Comparison of ENCODE assay signal across 11 mouse cellular contexts in the genomic region with DNA sequence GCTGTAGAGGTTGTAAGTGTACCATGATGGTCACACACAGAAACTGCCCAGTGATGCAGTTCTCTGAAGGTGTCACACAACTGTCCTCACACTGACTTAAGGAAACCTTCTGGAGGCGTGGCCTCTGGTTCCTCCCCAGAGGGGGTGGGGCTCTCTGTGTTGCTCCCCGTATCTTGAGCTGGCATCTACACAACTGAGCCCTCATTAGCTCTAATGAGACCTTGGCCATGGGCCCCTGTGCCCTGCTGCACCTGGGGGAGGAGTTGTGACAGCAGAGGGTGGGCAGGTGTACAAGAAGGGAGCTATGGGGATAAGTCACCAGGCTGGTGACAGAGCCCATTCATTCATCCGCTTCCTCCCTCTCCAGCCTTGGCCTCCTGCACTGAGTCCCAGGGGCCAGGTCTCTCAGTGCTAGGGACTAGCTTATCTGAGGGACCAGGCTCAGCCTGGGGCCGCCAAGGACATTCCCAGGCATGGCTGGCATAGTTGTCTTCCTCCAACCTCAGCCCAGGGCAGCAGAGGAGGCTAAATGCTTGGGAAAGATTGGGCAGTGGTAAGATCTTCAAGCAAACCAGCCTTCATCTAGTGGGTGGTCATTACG. TPM values are rescaled to one million over a fixed set of nuclear protein-coding genes. Genes with fewer than 3 reads are reported as not detected.
DNase-seq lines count a peak whose midpoint lies in the region; ATAC-seq and TF ChIP-seq lines count a peak whose summit lies in the region.
"Had no signal": no experiment of that assay in that cellular context is flagged by ENCODE, and none has a peak within 500 bp of the region (broad histone marks: within the 10 kb centered on the region; RNA-seq: fewer than 3 reads in every experiment).

No protein-coding gene starts in this region.

- 38% methylated on average over 5 of the region's 5 CpGs for WGBS in heart, postnatal 0 days
- 68% methylated on average over 5 of the region's 5 CpGs for WGBS in embryonic facial prominence, embryonic 10.5 days

- TF ChIP-seq EP300 in heart, postnatal 0 days (IDR thresholded peaks at IDR 0.05; ENCODE audit: low read depth) = no peak

- DNase-seq in heart, postnatal 0 days (ENCODE audit: low spot score) = no peak
- no peak for DNase-seq in heart, postnatal 14 days
- no peak for DNase-seq in G1E (ENCODE audit: low spot score)
- DNase-seq in brain, adult 2 months (ENCODE audit: low read depth, low spot score) = peak; percentile 36
- peak; percentile 89 for DNase-seq in liver
- no peak for DNase-seq in embryonic facial prominence, embryonic 10.5 days (ENCODE audit: low spot score)
- no peak for DNase-seq in kidney, adult 18-20 months
- no peak for DNase-seq in embryo, embryonic 10.5 days (ENCODE audit: low spot score)
- DNase-seq: cerebellum, adult 9-11 months; thymus, postnatal 25 days had no signal

- H3K4me2 ChIP-seq in heart, postnatal 0 days (ENCODE audit: low read depth, low read length) = no peak overlapping the region

- no peaks in the 10 kb centered on the region for H3K27me3 ChIP-seq in heart, postnatal 0 days (ENCODE audit: control insufficient read depth, insufficient read depth, low read length)
- H3K27me3 ChIP-seq in G1E (ENCODE audit: insufficient read depth, low read length) = no peaks in the 10 kb centered on the region
- peaks cover 3% of the 10 kb centered on the region for H3K27me3 ChIP-seq in embryonic facial prominence, embryonic 10.5 days (replicated peaks; ENCODE audit: low read depth, poor library complexity, severe bottlenecking)

- peak overlapping the region; percentile 15 for H3K27ac ChIP-seq in heart, postnatal 0 days (ENCODE audit: low read depth)
- no peak overlapping the region; the same call in 1 of the 2 replicates for H3K27ac ChIP-seq in embryonic facial prominence, embryonic 10.5 days (replicated peaks)

- intact Hi-C loops in heart, postnatal 14 days (cut with DNase I) = no loop called here

- ATAC-seq in heart, postnatal 0 days (ENCODE audit: insufficient read depth, low read depth) = no peak
- ATAC-seq in G1E (ENCODE audit: extremely low read depth, insufficient number of reproducible peaks, low FRiP score, poor library complexity, severe bottlenecking) = no peak
- ATAC-seq: lung, postnatal 0 days had no signal

- no peak overlapping the region for H3K4me3 ChIP-seq in heart, postnatal 0 days (ENCODE audit: low read depth, low read length)
- peak overlapping the region; percentile 42; the same call in 1 of the 2 replicates for H3K4me3 ChIP-seq in G1E (ENCODE audit: low read depth, low read length)
- no peak overlapping the region for H3K4me3 ChIP-seq in embryonic facial prominence, embryonic 10.5 days

- no peak for TF ChIP-seq CTCF in heart, postnatal 0 days (IDR thresholded peaks at IDR 0.05; ENCODE audit: low read depth)
- TF ChIP-seq CTCF in G1E (IDR thresholded peaks at IDR 0.05; ENCODE audit: low read depth, low read length) = no peak

- no peaks in the 10 kb centered on the region for H3K9me3 ChIP-seq in heart, postnatal 0 days (replicated peaks; ENCODE audit: control insufficient read depth, low read length)
- no peaks in the 10 kb centered on the region for H3K9me3 ChIP-seq in G1E (replicated peaks)
- H3K9me3 ChIP-seq in embryonic facial prominence, embryonic 10.5 days = no peaks in the 10 kb centered on the region

- H3K9ac ChIP-seq in heart, postnatal 0 days (replicated peaks; ENCODE audit: low read depth, low read length) = no peak overlapping the region

- H3K4me1 ChIP-seq in heart, postnatal 0 days (ENCODE audit: control insufficient read depth, insufficient read depth) = peaks cover 34% of the 10 kb centered on the region
- peaks cover 39% of the 10 kb centered on the region for H3K4me1 ChIP-seq in G1E (ENCODE audit: insufficient read depth, low read depth, low read length)
- H3K4me1 ChIP-seq in embryonic facial prominence, embryonic 10.5 days = peaks cover 63% of the 10 kb centered on the region

- H3K36me3 ChIP-seq in heart, postnatal 0 days (replicated peaks; ENCODE audit: control insufficient read depth, insufficient read depth, low read length) = no peaks in the 10 kb centered on the region
- peaks cover 21% of the 10 kb centered on the region for H3K36me3 ChIP-seq in G1E (replicated peaks)
- no peaks in the 10 kb centered on the region for H3K36me3 ChIP-seq in embryonic facial prominence, embryonic 10.5 days (replicated peaks)

RNA-seq across cellular contexts. Expression of a gene that starts 8.9 kb away (rescaled TPM):
- total RNA-seq in heart, postnatal 0 days (2014; rRNA removed; ENCODE audit: low replicate concordance) = 44.0 and 53.5 TPM in 2 replicates
- polyA plus RNA-seq in heart, postnatal 0 days (2015; fragmentation: Nextera tagmentation; extraction: Ambion mirVana) = 3.7 and 3.8 TPM in 2 replicates
- total RNA-seq in heart, postnatal 14 days (2021) = 10 to 100 TPM; 24.8 to 25.1 TPM
- total RNA-seq in G1E (2014; fragmentation: Nextera tagmentation) (8.5 and 17.9 TPM in 2 replicates), G1E (2017) (2.4 and 4.4 TPM in 2 replicates)
- polyA plus RNA-seq in G1E (2012) = 18.6 and 21.9 TPM in 2 replicates
- polyA plus RNA-seq in embryonic facial prominence, embryonic 10.5 days (2016; fragmentation: Nextera tagmentation; extraction: Ambion mirVana) = 2.4 TPM in 2 replicates

Comparison
In these comparisons a context has a peak if more than half of its experiments do, and no peak if none do; other contexts are left out.
1. DNase-seq: peak in brain, adult 2 months (single experiment) and liver (single experiment); none in heart, postnatal 0 days (single experiment), heart, postnatal 14 days (0 of 2), G1E (single experiment), embryonic facial prominence, embryonic 10.5 days (single experiment), kidney, adult 18-20 months (single experiment) and embryo, embryonic 10.5 days (single experiment).